Mouse (Mus musculus) forebrain, embryonic 10.5 days (tissue): ENCODE results near the gene Ptma. TPM values are rescaled to one million over a fixed set of nuclear protein-coding genes. Genes with fewer than 3 reads are reported as not detected.
A peak's percentile ranks its signal among the peaks of the same experiment; 100 is the strongest.

Experiments
- DNase-seq: peaks from one replicate; pipeline ENCODE4 v3.0.0-alpha.2; 2017; ENCODE audit warnings: low spot score; ENCODE audit errors: extremely low spot score
- H3K27ac ChIP-seq: fragments of 300-500 bp; sonication (generic); 2 replicates; pipeline ENCODE4 v1.5.1; 2016; ENCODE audit warnings: mild to moderate bottlenecking
- H3K27me3 ChIP-seq: fragments of 300-500 bp; sonication (generic); 2 replicates; pipeline ENCODE4 v1.6.1; 2016; ENCODE audit warnings: mild to moderate bottlenecking; ENCODE audit not compliant: poor library complexity, severe bottlenecking
- H3K36me3 ChIP-seq: fragments of 300-500 bp; sonication (generic); replicated peaks from 2 replicates; pipeline ENCODE4 v1.6.1; 2016; ENCODE audit warnings: mild to moderate bottlenecking, moderate library complexity
- H3K4me1 ChIP-seq: fragments of 300-500 bp; sonication (generic); 2 replicates; pipeline ENCODE4 v1.6.1; 2016
- H3K4me3 ChIP-seq: fragments of 300-500 bp; sonication (generic); 2 replicates; pipeline ENCODE4 v1.5.1; 2016; ENCODE audit warnings: mild to moderate bottlenecking, moderate library complexity
- H3K9me3 ChIP-seq: fragments of 300-500 bp; sonication (generic); 2 replicates; pipeline ENCODE4 v1.6.1; 2016; ENCODE audit warnings: mild to moderate bottlenecking, moderate library complexity
- WGBS: fragments of 180-500 bp; shearing (Covaris S2); methylation state at CpG from one replicate; pipeline ENCODE4 v1.1.7; 2016; 5-methylcytosine and 5-hydroxymethylcytosine counted together
- polyA plus RNA-seq: library from polyadenylated mRNA; unstranded; fragments of >200 nt; fragmentation: Nextera tagmentation; extraction: Ambion mirVana; gene quantifications from 2 replicates; pipeline ENCODE4 v1.2.1, GENCODE M21; 2016

The Ptma gene
- polyA plus RNA-seq, 1 experiment from 2014 or later, result 2,941 TPM

GRCm38 (mm10) chr1:86487908-86488314, 38.6 kb upstream of the Ptma start:
- no peaks in the 10 kb centered on the region for H3K36me3 ChIP-seq
- peaks cover 37% of the 10 kb centered on the region for H3K4me1 ChIP-seq
- H3K27ac ChIP-seq, result peak overlapping the region; percentile 99
- 9% methylated on average over 20 of the region's 20 CpGs for WGBS
- peak overlapping the region; percentile 74 for H3K4me3 ChIP-seq
- H3K27me3 ChIP-seq, result no peaks in the 10 kb centered on the region
- DNase-seq, result no peak
- H3K9me3 ChIP-seq, result no peaks in the 10 kb centered on the region

GRCm38 (mm10) chr1:86488326-86488725, 38.2 kb upstream of the Ptma start:
- Histone ChIP-seq H3K27ac (peak overlapping the region; percentile 99), H3K36me3 (no peaks in the 10 kb centered on the region), H3K4me3 (peak overlapping the region; percentile 74), H3K4me1 (peaks cover 35% of the 10 kb centered on the region), H3K27me3 (no peaks in the 10 kb centered on the region), H3K9me3 (no peaks in the 10 kb centered on the region)
- no peak for DNase-seq
- 76% methylated on average over 7 of the region's 7 CpGs for WGBS

- Histone ChIP-seq H3K4me3 (peak overlapping the region; percentile 74), H3K27ac (peak overlapping the region; percentile 99), H3K36me3 (no peaks in the 10 kb centered on the region), H3K4me1 (peaks cover 35% of the 10 kb centered on the region), H3K9me3 (no peaks in the 10 kb centered on the region), H3K27me3 (no peaks in the 10 kb centered on the region)
- no peak for DNase-seq
- 95% methylated on average over 4 of the region's 4 CpGs for WGBS
These were observed 37.8 kb upstream of the Ptma start for GRCm38 (mm10) chr1:86488774-86489173.

- 93% methylated on average over 4 of the region's 4 CpGs for WGBS
These were observed 36.6 kb upstream of the Ptma start for GRCm38 (mm10) chr1:86489901-86490300.

GRCm38 (mm10) chr1:86490697-86491096, 35.8 kb upstream of the Ptma start:
- no peaks in the 10 kb centered on the region for H3K36me3 ChIP-seq
- peaks cover 35% of the 10 kb centered on the region for H3K4me1 ChIP-seq
- WGBS, result 95% methylated on average over 3 of the region's 3 CpGs
- DNase-seq, result no peak
- H3K27me3 ChIP-seq, result no peaks in the 10 kb centered on the region
- H3K27ac ChIP-seq, result no peak overlapping the region
- H3K4me3 ChIP-seq, result no peak overlapping the region
- no peaks in the 10 kb centered on the region for H3K9me3 ChIP-seq

More at GRCm38 (mm10) chr1:86489901-86490300, 36.6 kb upstream of the Ptma start:
- Histone ChIP-seq H3K4me1 (peaks cover 35% of the 10 kb centered on the region), H3K27me3 (no peaks in the 10 kb centered on the region), H3K4me3 (no peak overlapping the region), H3K36me3 (no peaks in the 10 kb centered on the region), H3K9me3 (no peaks in the 10 kb centered on the region), H3K27ac (no peak overlapping the region)
- no peak for DNase-seq

GRCm38 (mm10) chr1:86491533-86492094, 34.9 kb upstream of the Ptma start:
- H3K27me3 ChIP-seq, result no peaks in the 10 kb centered on the region
- DNase-seq, result no peak
- no peaks in the 10 kb centered on the region for H3K36me3 ChIP-seq
- H3K4me3 ChIP-seq, result no peak overlapping the region
- H3K4me1 ChIP-seq, result peaks cover 34% of the 10 kb centered on the region
- no peaks in the 10 kb centered on the region for H3K9me3 ChIP-seq
- H3K27ac ChIP-seq, result peak overlapping the region; percentile 65
- whole genome bisulfite sequencing, result 83% methylated on average over 7 of the region's 7 CpGs

- no peak overlapping the region for H3K4me3 ChIP-seq
- H3K9me3 ChIP-seq, result no peaks in the 10 kb centered on the region
- H3K27me3 ChIP-seq, result no peaks in the 10 kb centered on the region
- DNase-seq, result no peak
- no peaks in the 10 kb centered on the region for H3K36me3 ChIP-seq
- peak overlapping the region; percentile 65 for H3K27ac ChIP-seq
- H3K4me1 ChIP-seq, result peaks cover 31% of the 10 kb centered on the region
- 75% methylated on average over 9 of the region's 9 CpGs for whole genome bisulfite sequencing
These were observed 34.1 kb upstream of the Ptma start for GRCm38 (mm10) chr1:86492095-86493070.

- H3K36me3 ChIP-seq, result no peaks in the 10 kb centered on the region
- 77% methylated on average over 3 of the region's 3 CpGs for WGBS
- H3K4me1 ChIP-seq, result peaks cover 25% of the 10 kb centered on the region
- no peaks in the 10 kb centered on the region for H3K27me3 ChIP-seq
- no peak overlapping the region for H3K27ac ChIP-seq
- no peak for DNase-seq
- no peaks in the 10 kb centered on the region for H3K9me3 ChIP-seq
- H3K4me3 ChIP-seq, result no peak overlapping the region
These were observed 32.7 kb upstream of the Ptma start for GRCm38 (mm10) chr1:86493783-86494182.

- Histone ChIP-seq H3K36me3 (no peaks in the 10 kb centered on the region), H3K27ac (no peak overlapping the region), H3K4me1 (peaks cover 39% of the 10 kb centered on the region), H3K27me3 (no peaks in the 10 kb centered on the region), H3K9me3 (no peaks in the 10 kb centered on the region), H3K4me3 (no peak overlapping the region)
- WGBS, result 95% methylated on average over 4 of the region's 4 CpGs
- no peak for DNase-seq
These were observed 30.2 kb upstream of the Ptma start for GRCm38 (mm10) chr1:86496340-86496739.

GRCm38 (mm10) chr1:86497361-86497760, 29.2 kb upstream of the Ptma start:
- Histone ChIP-seq H3K4me3 (no peak overlapping the region), H3K27me3 (no peaks in the 10 kb centered on the region), H3K36me3 (no peaks in the 10 kb centered on the region), H3K9me3 (no peaks in the 10 kb centered on the region), H3K27ac (peak overlapping the region; percentile 53; the same call in 1 of the 2 replicates), H3K4me1 (peaks cover 39% of the 10 kb centered on the region)
- 89% methylated on average over 5 of the region's 5 CpGs for WGBS
- DNase-seq, result no peak

GRCm38 (mm10) chr1:86497986-86498385, 28.5 kb upstream of the Ptma start:
- Histone ChIP-seq H3K4me1 (peaks cover 42% of the 10 kb centered on the region), H3K27ac (peak overlapping the region; percentile 53; the same call in 1 of the 2 replicates), H3K27me3 (no peaks in the 10 kb centered on the region), H3K36me3 (no peaks in the 10 kb centered on the region), H3K4me3 (no peak overlapping the region), H3K9me3 (no peaks in the 10 kb centered on the region)
- 72% methylated on average over 3 of the region's 3 CpGs for WGBS
- no peak for DNase-seq

- peak overlapping the region; percentile 53 for H3K27ac ChIP-seq
- 82% methylated on average over 1 of the region's 1 CpGs for WGBS
- H3K9me3 ChIP-seq, result no peaks in the 10 kb centered on the region
- no peaks in the 10 kb centered on the region for H3K36me3 ChIP-seq
- H3K27me3 ChIP-seq, result no peaks in the 10 kb centered on the region
- no peak overlapping the region for H3K4me3 ChIP-seq
- H3K4me1 ChIP-seq, result peaks cover 48% of the 10 kb centered on the region
- DNase-seq, result no peak
These were observed 27.9 kb upstream of the Ptma start for GRCm38 (mm10) chr1:86498611-86499010.

- WGBS, result 49% methylated on average over 3 of the region's 3 CpGs
- peak overlapping the region; percentile 54; the same call in 1 of the 2 replicates for H3K27ac ChIP-seq
- H3K4me1 ChIP-seq, result peaks cover 61% of the 10 kb centered on the region
These were observed 26.6 kb upstream of the Ptma start for GRCm38 (mm10) chr1:86499903-86500302.

More at GRCm38 (mm10) chr1:86499903-86500302, 26.6 kb upstream of the Ptma start:
- no peaks in the 10 kb centered on the region for H3K36me3 ChIP-seq
- H3K27me3 ChIP-seq, result no peaks in the 10 kb centered on the region
- no peak for DNase-seq
- H3K4me3 ChIP-seq, result no peak overlapping the region
- no peaks in the 10 kb centered on the region for H3K9me3 ChIP-seq
